Mouse (Mus musculus): ENCODE results near the gene Srrm1. TPM values are rescaled to one million over a fixed set of nuclear protein-coding genes. Genes with fewer than 3 reads are reported as not detected.

Gene Srrm1
- total and polyA plus RNA-seq, 3 experiments: 98.8 to 612 (median 565) TPM

- Histone ChIP-seq H3K4me1 (ENCODE audit: insufficient read depth, low read depth, low read length) (no peaks in the 10 kb centered on the region), H3K9me3 (replicated peaks) (no peaks in the 10 kb centered on the region; the same call in 1 of the 2 replicates), H3K4me3 (ENCODE audit: low read depth, low read length) (no peak overlapping the region), H3K27me3 (ENCODE audit: insufficient read depth, low read length) (peaks cover 11% of the 10 kb centered on the region; the same call in 1 of the 2 replicates), H3K36me3 (replicated peaks) (no peaks in the 10 kb centered on the region)
- no peak for DNase-seq (ENCODE audit: low spot score)
- ATAC-seq (ENCODE audit: extremely low read depth, insufficient number of reproducible peaks, low FRiP score, poor library complexity, severe bottlenecking): no peak
- no peak for TF ChIP-seq CTCF (IDR thresholded peaks at IDR 0.05; ENCODE audit: low read depth, low read length)
- TF ChIP-seq GATA1 (IDR thresholded peaks at IDR 0.05; ENCODE audit: borderline replicate concordance, low read length): no peak
- no peak for TF ChIP-seq GATA2 (IDR thresholded peaks at IDR 0.05; ENCODE audit: borderline replicate concordance, low read depth, low read length)
Observed at GRCm38 (mm10) chr4:135394666-135395065, 41.5 kb upstream of the Srrm1 start.

- TF ChIP-seq TAL1 (conservative IDR thresholded peaks at IDR 0.05; ENCODE audit: low read depth, low read length) (no peak), GATA1 (IDR thresholded peaks at IDR 0.05; ENCODE audit: borderline replicate concordance, low read length) (no peak), CTCF (IDR thresholded peaks at IDR 0.05; ENCODE audit: low read depth, low read length) (no peak), POLR2AphosphoS5 (IDR thresholded peaks at IDR 0.05; ENCODE audit: insufficient replicate concordance, low read depth, low read length) (no peak), GATA2 (IDR thresholded peaks at IDR 0.05; ENCODE audit: borderline replicate concordance, low read depth, low read length) (no peak)
Observed at GRCm38 (mm10) chr4:135393381-135393780, 40.3 kb upstream of the Srrm1 start.

GRCm38 (mm10) chr4:135392801-135393200, 39.7 kb upstream of the Srrm1 start:
- Histone ChIP-seq H3K4me1 (ENCODE audit: insufficient read depth, low read depth, low read length) (no peaks in the 10 kb centered on the region), H3K27me3 (ENCODE audit: insufficient read depth, low read length) (peaks cover 7% of the 10 kb centered on the region; the same call in 1 of the 2 replicates), H3K36me3 (replicated peaks) (no peaks in the 10 kb centered on the region), H3K9me3 (replicated peaks) (no peaks in the 10 kb centered on the region; the same call in 1 of the 2 replicates), H3K4me3 (ENCODE audit: low read depth, low read length) (no peak overlapping the region)
- TF ChIP-seq TAL1 (conservative IDR thresholded peaks at IDR 0.05; ENCODE audit: low read depth, low read length): no peak
- no peak for TF ChIP-seq CTCF (IDR thresholded peaks at IDR 0.05; ENCODE audit: low read depth, low read length)
- no peak for TF ChIP-seq POLR2AphosphoS5 (IDR thresholded peaks at IDR 0.05; ENCODE audit: insufficient replicate concordance, low read depth, low read length)
- no peak for TF ChIP-seq GATA1 (IDR thresholded peaks at IDR 0.05; ENCODE audit: borderline replicate concordance, low read length)
- no peak for TF ChIP-seq GATA2 (IDR thresholded peaks at IDR 0.05; ENCODE audit: borderline replicate concordance, low read depth, low read length)
- ATAC-seq (ENCODE audit: extremely low read depth, insufficient number of reproducible peaks, low FRiP score, poor library complexity, severe bottlenecking) (no peak), DNase-seq (ENCODE audit: low spot score) (no peak)

More at GRCm38 (mm10) chr4:135393381-135393780, 40.3 kb upstream of the Srrm1 start:
- peaks cover 11% of the 10 kb centered on the region; the same call in 1 of the 2 replicates for H3K27me3 ChIP-seq (ENCODE audit: insufficient read depth, low read length)
- no peaks in the 10 kb centered on the region for H3K4me1 ChIP-seq (ENCODE audit: insufficient read depth, low read depth, low read length)
- DNase-seq (ENCODE audit: low spot score): no peak
- no peaks in the 10 kb centered on the region for H3K36me3 ChIP-seq (replicated peaks)
- ATAC-seq (ENCODE audit: extremely low read depth, insufficient number of reproducible peaks, low FRiP score, poor library complexity, severe bottlenecking): no peak
- H3K9me3 ChIP-seq (replicated peaks): no peaks in the 10 kb centered on the region; the same call in 1 of the 2 replicates
- H3K4me3 ChIP-seq (ENCODE audit: low read depth, low read length): no peak overlapping the region

- H3K27me3 ChIP-seq (ENCODE audit: insufficient read depth, low read length): peaks cover 12% of the 10 kb centered on the region; the same call in 1 of the 2 replicates
- ATAC-seq (ENCODE audit: extremely low read depth, insufficient number of reproducible peaks, low FRiP score, poor library complexity, severe bottlenecking): no peak
- no peak for TF ChIP-seq TAL1 (conservative IDR thresholded peaks at IDR 0.05; ENCODE audit: low read depth, low read length)
- no peak for TF ChIP-seq GATA1 (IDR thresholded peaks at IDR 0.05; ENCODE audit: borderline replicate concordance, low read length)
- TF ChIP-seq CTCF (IDR thresholded peaks at IDR 0.05; ENCODE audit: low read depth, low read length): no peak
- no peak for TF ChIP-seq GATA2 (IDR thresholded peaks at IDR 0.05; ENCODE audit: borderline replicate concordance, low read depth, low read length)
- TF ChIP-seq POLR2AphosphoS5 (IDR thresholded peaks at IDR 0.05; ENCODE audit: insufficient replicate concordance, low read depth, low read length): no peak
- no peaks in the 10 kb centered on the region for H3K4me1 ChIP-seq (ENCODE audit: insufficient read depth, low read depth, low read length)
- H3K9me3 ChIP-seq (replicated peaks): no peaks in the 10 kb centered on the region; the same call in 1 of the 2 replicates
- no peak for DNase-seq (ENCODE audit: low spot score)
- H3K4me3 ChIP-seq (ENCODE audit: low read depth, low read length): no peak overlapping the region
- H3K36me3 ChIP-seq (replicated peaks): no peaks in the 10 kb centered on the region
Observed at GRCm38 (mm10) chr4:135391014-135391413, 37.9 kb upstream of the Srrm1 start.

DNA sequence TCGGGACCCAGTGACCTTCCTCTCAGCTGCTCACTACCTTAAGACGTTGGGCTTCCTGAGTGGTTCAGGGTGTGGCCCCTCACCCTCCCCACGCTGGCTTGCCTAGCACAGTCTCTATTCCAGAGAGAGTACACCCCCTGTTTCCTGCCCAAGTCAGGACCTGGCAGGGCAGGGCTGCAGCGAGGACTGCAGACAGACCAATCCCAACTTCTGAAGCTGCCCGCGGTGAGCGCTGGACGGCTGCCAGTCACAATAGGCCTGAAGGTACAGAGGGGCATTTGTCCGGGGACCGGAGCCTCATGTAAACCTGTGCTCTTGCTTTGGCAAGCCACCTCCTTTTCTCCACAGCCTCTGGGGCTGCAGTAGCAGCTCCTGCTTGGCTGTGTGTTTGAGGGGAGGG, 32.5 kb upstream of the Srrm1 start:
- ATAC-seq (ENCODE audit: extremely low read depth, insufficient number of reproducible peaks, low FRiP score, poor library complexity, severe bottlenecking) (no peak), DNase-seq (ENCODE audit: low spot score) (no peak)
- H3K27me3 ChIP-seq (ENCODE audit: insufficient read depth, low read length): peaks cover 20% of the 10 kb centered on the region; the same call in 1 of the 2 replicates
- no peaks in the 10 kb centered on the region for H3K9me3 ChIP-seq (replicated peaks)
- peaks cover 3% of the 10 kb centered on the region; the same call in 1 of the 2 replicates for H3K4me1 ChIP-seq (ENCODE audit: insufficient read depth, low read depth, low read length)
- H3K36me3 ChIP-seq (replicated peaks): no peaks in the 10 kb centered on the region
- no peak for TF ChIP-seq POLR2AphosphoS5 (IDR thresholded peaks at IDR 0.05; ENCODE audit: insufficient replicate concordance, low read depth, low read length)
- no peak for TF ChIP-seq GATA1 (IDR thresholded peaks at IDR 0.05; ENCODE audit: borderline replicate concordance, low read length)
- TF ChIP-seq CTCF (IDR thresholded peaks at IDR 0.05; ENCODE audit: low read depth, low read length): no peak
- no peak for TF ChIP-seq GATA2 (IDR thresholded peaks at IDR 0.05; ENCODE audit: borderline replicate concordance, low read depth, low read length)
- no peak for TF ChIP-seq TAL1 (conservative IDR thresholded peaks at IDR 0.05; ENCODE audit: low read depth, low read length)
- H3K4me3 ChIP-seq (ENCODE audit: low read depth, low read length): no peak overlapping the region

DNA sequence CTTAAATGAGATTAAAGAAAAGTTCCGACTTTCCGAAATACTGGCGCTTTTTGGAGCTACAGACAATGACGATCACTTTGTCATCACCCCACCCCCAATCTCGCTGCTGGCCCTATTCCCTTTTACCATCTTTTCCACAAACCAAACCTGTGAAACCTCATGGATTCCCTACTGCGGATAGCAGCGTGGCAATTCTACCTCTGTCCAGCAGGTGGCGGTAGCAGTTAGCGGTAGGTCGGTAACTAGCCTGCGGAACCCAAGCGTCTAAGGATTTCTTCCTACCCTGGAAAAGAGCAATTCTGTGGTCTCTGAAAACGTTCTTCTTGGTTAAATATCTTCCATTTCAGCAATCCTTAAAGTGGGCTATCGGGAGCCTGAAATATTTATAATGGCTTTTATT, 29.2 kb upstream of the Srrm1 start:
- no peaks in the 10 kb centered on the region for H3K9me3 ChIP-seq (replicated peaks)
- peaks cover 28% of the 10 kb centered on the region for H3K27me3 ChIP-seq (ENCODE audit: insufficient read depth, low read length)
- H3K36me3 ChIP-seq (replicated peaks): no peaks in the 10 kb centered on the region
- DNase-seq (ENCODE audit: low spot score) (peak; percentile 45), ATAC-seq (ENCODE audit: extremely low read depth, insufficient number of reproducible peaks, low FRiP score, poor library complexity, severe bottlenecking) (no peak)
- peak; percentile 79 for TF ChIP-seq CTCF (IDR thresholded peaks at IDR 0.05; ENCODE audit: low read depth, low read length)
- TF ChIP-seq POLR2AphosphoS5 (IDR thresholded peaks at IDR 0.05; ENCODE audit: insufficient replicate concordance, low read depth, low read length): no peak
- H3K4me1 ChIP-seq (ENCODE audit: insufficient read depth, low read depth, low read length): peaks cover 3% of the 10 kb centered on the region; the same call in 1 of the 2 replicates
- no peak overlapping the region for H3K4me3 ChIP-seq (ENCODE audit: low read depth, low read length)
